Mouse (Mus musculus) forebrain, postnatal 0 days (tissue): ENCODE measurements at regions not wholly inside any gene's neighbourhood (a gene's known extent, or its start where the extent isn't known, plus 50 kb on each side); places are given as distances from the start of the nearest gene placed in this dataset.

Experiments
- ATAC-seq: fragments of 200-750 bp; cut with Nextera tagmentation; 2 replicates; pipeline ENCODE4 v1.8.0; 2017; ENCODE audit warnings: mild to moderate bottlenecking, moderate library complexity
- DNase-seq: peaks from one replicate; pipeline ENCODE4 v3.0.0-alpha.2; 2015
- H3K27ac ChIP-seq: fragments of 300-500 bp; sonication (generic); 2 replicates; pipeline ENCODE4 v1.5.1; 2014; ENCODE audit warnings: low read depth, mild to moderate bottlenecking, antibody characterized with exemption, low read length, moderate library complexity, mixed read lengths
- H3K27me3 ChIP-seq: fragments of 300-500 bp; sonication (generic); 2 replicates; pipeline ENCODE4 v1.6.1; 2014; ENCODE audit warnings: mild to moderate bottlenecking, low read length, mixed read lengths; ENCODE audit not compliant: insufficient read depth
- H3K36me3 ChIP-seq: fragments of 300-500 bp; sonication (generic); 2 replicates; pipeline ENCODE4 v1.6.1; 2014; ENCODE audit warnings: mild to moderate bottlenecking, moderate library complexity; ENCODE audit not compliant: insufficient read depth
- H3K4me1 ChIP-seq: fragments of 300-500 bp; sonication (generic); 2 replicates; pipeline ENCODE4 v1.6.1; 2014; ENCODE audit warnings: antibody characterized with exemption; ENCODE audit not compliant: insufficient read depth
- H3K4me2 ChIP-seq: fragments of 300-500 bp; sonication (generic); 2 replicates; pipeline ENCODE4 v1.6.1; 2014; ENCODE audit warnings: low read depth, mild to moderate bottlenecking, moderate library complexity
- H3K4me3 ChIP-seq: fragments of 300-500 bp; sonication (generic); 2 replicates; pipeline ENCODE4 v1.5.1; 2014; ENCODE audit warnings: low read depth, low read length, mixed read lengths
- H3K9ac ChIP-seq: fragments of 300-500 bp; sonication (generic); 2 replicates; pipeline ENCODE4 v1.6.1; 2014; ENCODE audit warnings: mild to moderate bottlenecking
- H3K9me3 ChIP-seq: fragments of 300-500 bp; sonication (generic); 2 replicates; pipeline ENCODE4 v1.6.1; 2016; ENCODE audit warnings: low read length
- CTCF ChIP-seq: sonication (generic); IDR thresholded peaks from 2 replicates; pipeline ENCODE4 v1.5.1; 2016; ENCODE audit warnings: antibody characterized with exemption, control low read depth, low read depth
- WGBS: fragments of 180-500 bp; shearing (Covaris S2); extraction: QIAGEN DNeasy Blood & Tissue Kit; methylation state at CpG from one replicate; pipeline ENCODE4 v1.1.7; 2014; 5-methylcytosine and 5-hydroxymethylcytosine counted together

DNA sequence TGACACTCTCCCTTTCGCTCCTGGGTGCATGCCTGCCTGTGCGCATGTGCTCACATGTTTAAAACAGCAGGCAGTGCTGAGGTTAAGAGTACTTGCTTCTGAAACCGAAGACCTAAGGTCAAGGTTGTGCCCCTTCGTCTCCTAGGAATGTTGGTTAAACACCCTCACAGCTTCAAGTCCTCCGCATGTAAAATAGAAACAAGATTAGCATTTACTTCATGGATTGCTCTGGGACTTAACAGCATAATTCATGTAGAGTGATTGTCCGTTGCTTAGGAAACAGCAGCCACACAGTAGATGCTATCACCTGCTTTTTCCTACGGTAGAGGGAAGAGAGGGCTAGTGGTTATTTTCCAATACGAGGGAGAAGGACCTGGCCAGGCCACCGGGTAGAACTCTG lies 107.4 kb upstream of the Pum3 start:
- 67% methylated on average over 9 of the region's 9 CpGs for WGBS

DNA sequence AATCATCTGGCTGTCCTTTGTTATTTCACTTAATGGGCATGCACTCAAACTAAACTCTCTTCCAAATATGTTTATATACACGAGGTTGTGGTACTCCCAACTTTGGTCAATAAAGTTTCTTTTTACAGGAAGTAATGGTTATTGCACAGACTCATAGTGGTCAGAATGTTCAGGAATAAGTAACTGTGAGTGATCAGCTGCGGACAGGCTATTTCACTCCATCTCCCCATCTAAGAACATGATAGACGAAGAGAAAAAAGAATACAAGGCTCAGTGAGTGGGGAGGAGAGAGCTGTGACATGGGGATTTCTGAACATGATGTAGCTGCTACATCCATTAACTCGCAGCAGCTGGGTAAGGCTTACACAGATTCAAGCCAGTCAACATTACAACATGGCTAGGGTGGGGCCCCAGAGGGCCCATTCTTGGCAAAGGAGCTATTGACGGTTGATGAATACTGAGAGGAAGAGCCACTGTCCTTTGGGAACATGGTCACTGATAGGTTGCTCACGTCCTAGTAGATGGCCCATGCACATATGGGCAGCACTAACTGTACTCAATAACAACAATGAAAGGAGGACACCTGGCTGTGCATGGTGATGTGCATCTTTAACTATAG lies 98.4 kb upstream of the Pum3 start:
- TF ChIP-seq CTCF: no peak
- Histone ChIP-seq H3K4me1 (no peaks in the 10 kb centered on the region), H3K27me3 (no peaks in the 10 kb centered on the region), H3K4me2 (no peak overlapping the region), H3K9me3 (no peaks in the 10 kb centered on the region), H3K27ac (no peak overlapping the region), H3K36me3 (no peaks in the 10 kb centered on the region), H3K4me3 (no peak overlapping the region), H3K9ac (no peak overlapping the region)
- DNase-seq: no peak
- no peak for ATAC-seq
- WGBS: 88% methylated on average over 6 of the region's 6 CpGs

More for the DNA sequence above, 107.4 kb upstream of the Pum3 start:
- H3K4me1 ChIP-seq: no peaks in the 10 kb centered on the region
- H3K36me3 ChIP-seq: no peaks in the 10 kb centered on the region
- DNase-seq (no peak), ATAC-seq (no peak)
- no peaks in the 10 kb centered on the region for H3K9me3 ChIP-seq
- no peak overlapping the region for H3K4me2 ChIP-seq
- H3K27ac ChIP-seq: no peak overlapping the region
- H3K9ac ChIP-seq: no peak overlapping the region
- no peaks in the 10 kb centered on the region for H3K27me3 ChIP-seq
- no peak for TF ChIP-seq CTCF
- no peak overlapping the region for H3K4me3 ChIP-seq

DNA sequence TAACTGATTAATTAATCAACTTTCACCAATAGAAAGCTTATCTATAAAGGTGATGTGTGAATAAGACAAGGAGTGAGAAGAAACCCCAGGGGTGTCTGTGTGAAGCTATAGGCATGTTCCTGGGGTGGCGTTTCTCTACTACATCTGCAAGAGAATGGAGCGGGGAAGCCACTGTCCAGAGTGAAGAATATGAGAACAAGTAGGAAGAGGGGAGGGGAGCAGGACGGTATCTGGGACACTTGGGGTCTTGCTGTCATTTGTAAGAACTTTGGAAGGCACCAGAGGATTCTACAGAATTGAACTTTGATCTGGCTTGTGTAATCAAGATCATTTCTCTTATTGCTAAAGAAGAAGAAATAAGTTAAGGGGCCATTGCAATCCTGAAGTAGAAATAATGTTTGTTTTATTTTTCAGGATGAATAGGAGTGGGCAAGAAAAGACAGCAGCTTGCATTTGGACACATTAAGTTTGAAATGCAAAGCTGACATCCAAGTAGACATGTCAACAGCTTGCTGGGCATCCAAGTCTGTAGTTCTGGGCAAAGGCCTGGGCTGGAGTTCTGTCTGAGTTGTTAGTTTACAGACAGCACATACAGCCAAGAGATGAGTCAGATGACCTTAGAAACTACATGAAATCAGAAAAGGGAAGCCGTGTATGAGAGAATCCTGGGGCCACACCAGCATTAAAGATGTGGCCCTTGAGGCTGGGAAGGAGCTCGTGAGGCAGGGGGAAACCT lies 89.9 kb upstream of the Pum3 start:
- DNase-seq (no peak), ATAC-seq (no peak)
- WGBS: 83% methylated on average over 5 of the region's 5 CpGs
- H3K27ac ChIP-seq: no peak overlapping the region
- TF ChIP-seq CTCF: no peak
- H3K4me1 ChIP-seq: no peaks in the 10 kb centered on the region
- no peak overlapping the region for H3K9ac ChIP-seq
- H3K36me3 ChIP-seq: no peaks in the 10 kb centered on the region
- H3K4me3 ChIP-seq: no peak overlapping the region
- no peaks in the 10 kb centered on the region for H3K9me3 ChIP-seq
- H3K4me2 ChIP-seq: no peak overlapping the region
- H3K27me3 ChIP-seq: no peaks in the 10 kb centered on the region

DNA sequence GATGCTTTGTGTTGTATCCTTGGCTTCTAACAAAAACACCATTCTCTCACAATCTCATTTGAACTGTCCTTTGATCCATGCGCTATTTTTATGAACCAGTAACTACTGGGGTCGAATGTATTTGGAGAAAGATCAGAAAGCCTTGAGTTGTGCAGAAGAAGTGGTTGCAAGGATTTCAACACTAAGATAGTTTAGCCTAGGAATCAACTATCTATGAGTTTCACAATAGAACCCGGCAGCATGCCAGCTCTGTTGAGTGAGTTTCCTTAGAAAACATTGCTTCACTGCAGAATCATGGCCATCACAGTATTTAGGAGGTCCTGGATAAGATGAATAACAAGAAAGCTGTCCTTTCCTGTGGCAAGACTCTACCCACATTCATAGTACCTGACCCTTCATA lies 84.6 kb upstream of the Pum3 start:
- Histone ChIP-seq H3K27me3 (no peaks in the 10 kb centered on the region), H3K27ac (no peak overlapping the region), H3K9ac (no peak overlapping the region), H3K9me3 (no peaks in the 10 kb centered on the region), H3K4me3 (no peak overlapping the region), H3K36me3 (no peaks in the 10 kb centered on the region), H3K4me1 (peaks cover 10% of the 10 kb centered on the region), H3K4me2 (no peak overlapping the region)
- 85% methylated on average over 3 of the region's 3 CpGs for WGBS
- no peak for DNase-seq
- no peak for ATAC-seq
- TF ChIP-seq CTCF: no peak

DNA sequence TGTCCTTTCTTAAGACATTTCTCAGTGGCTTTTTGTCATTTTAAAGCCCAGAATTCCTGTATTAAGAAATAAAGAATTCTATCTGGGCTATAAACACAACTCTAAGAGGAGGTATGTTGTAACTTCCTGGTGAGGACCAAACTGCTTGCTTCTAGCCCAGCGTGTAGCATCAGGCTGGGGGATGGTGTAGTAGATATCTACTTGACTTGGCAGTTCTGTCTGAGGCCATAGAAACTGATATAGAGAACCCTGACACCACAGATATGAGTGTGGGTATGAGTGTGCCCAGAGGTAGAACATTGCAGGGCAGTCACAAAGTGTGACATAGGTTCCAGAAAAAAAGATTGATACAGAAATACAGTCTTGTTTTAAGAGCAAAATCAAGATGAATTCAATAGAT lies 83.9 kb upstream of the Pum3 start:
- no peak overlapping the region for H3K9ac ChIP-seq
- H3K4me3 ChIP-seq: no peak overlapping the region
- peaks cover 10% of the 10 kb centered on the region for H3K4me1 ChIP-seq
- DNase-seq (no peak), ATAC-seq (no peak)
- H3K27ac ChIP-seq: no peak overlapping the region
- H3K27me3 ChIP-seq: no peaks in the 10 kb centered on the region
- no peaks in the 10 kb centered on the region for H3K9me3 ChIP-seq
- no peak for TF ChIP-seq CTCF
- WGBS: 92% methylated on average over 1 of the region's 1 CpGs
- H3K4me2 ChIP-seq: no peak overlapping the region
- no peaks in the 10 kb centered on the region for H3K36me3 ChIP-seq

DNA sequence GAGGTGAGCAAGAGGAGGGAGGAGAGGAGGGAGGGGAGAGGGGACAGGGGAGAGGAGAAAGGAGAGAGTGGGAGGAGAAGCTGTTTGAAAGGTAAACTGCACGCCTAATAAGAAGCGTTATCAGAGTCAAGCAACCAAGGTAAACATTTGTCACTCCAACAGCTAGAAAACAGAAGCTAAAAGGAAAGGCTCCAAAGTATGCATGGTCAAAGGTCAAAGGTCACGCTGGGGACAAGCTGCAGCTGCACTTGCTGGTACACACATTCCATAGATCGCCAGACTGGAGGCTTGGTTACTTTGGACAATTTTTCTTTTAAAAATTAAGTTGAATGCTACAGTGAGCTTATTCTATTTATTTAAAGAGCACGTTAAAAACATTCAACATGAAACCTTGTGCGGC lies 81.7 kb upstream of the Pum3 start:
- ATAC-seq (no peak), DNase-seq (no peak)
- Histone ChIP-seq H3K27me3 (no peaks in the 10 kb centered on the region), H3K4me3 (no peak overlapping the region), H3K4me1 (peaks cover 10% of the 10 kb centered on the region), H3K27ac (no peak overlapping the region), H3K4me2 (no peak overlapping the region), H3K9ac (no peak overlapping the region), H3K9me3 (no peaks in the 10 kb centered on the region), H3K36me3 (no peaks in the 10 kb centered on the region)
- 55% methylated on average over 6 of the region's 6 CpGs for WGBS
- no peak for TF ChIP-seq CTCF

DNA sequence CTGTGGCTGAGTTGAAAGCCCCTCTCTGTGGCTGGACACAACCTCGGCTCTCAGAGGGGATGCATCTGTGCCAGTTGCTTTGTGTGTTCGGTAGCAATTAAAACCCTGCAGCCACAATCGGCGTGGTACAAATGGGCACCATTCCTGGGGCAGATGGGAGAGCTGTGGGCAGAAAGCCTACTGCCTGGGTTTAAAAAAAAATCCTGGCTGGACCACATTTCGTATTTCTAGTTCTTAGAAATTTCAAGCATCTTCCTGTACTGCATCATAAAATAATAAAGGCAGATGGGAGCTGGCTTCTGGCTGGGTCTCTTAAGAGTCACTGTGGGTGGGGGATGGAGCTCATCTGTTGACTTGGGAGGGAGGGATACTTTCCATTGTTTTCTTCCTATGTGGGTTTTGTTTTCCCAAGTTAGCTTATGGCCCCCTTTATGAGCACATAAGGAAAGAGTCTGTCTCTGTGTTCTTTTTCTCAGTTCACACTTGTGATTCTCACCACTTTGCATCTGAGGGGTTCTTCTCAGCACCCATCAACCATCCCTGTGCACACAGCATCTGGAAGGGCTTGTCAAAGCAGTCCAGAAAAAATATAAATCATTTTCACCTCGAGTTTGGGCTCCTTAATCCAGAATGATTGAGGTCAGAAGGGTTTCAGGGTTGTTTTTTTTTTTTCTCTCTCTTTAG lies 80.5 kb upstream of the Pum3 start:
- H3K4me1 ChIP-seq: peaks cover 10% of the 10 kb centered on the region
- H3K27ac ChIP-seq: peak overlapping the region; percentile 50
- no peaks in the 10 kb centered on the region for H3K9me3 ChIP-seq
- H3K9ac ChIP-seq: no peak overlapping the region
- no peak overlapping the region for H3K4me2 ChIP-seq
- no peak for TF ChIP-seq CTCF
- 25% methylated on average over 6 of the region's 6 CpGs for WGBS
- no peak overlapping the region for H3K4me3 ChIP-seq
- peak; percentile 82 for DNase-seq
- no peaks in the 10 kb centered on the region for H3K36me3 ChIP-seq
- no peaks in the 10 kb centered on the region for H3K27me3 ChIP-seq
- ATAC-seq: peak; percentile 86
